Mouse (Mus musculus) skeletal muscle tissue, adult 2 months (tissue): ENCODE results near the gene Slc12a7.
"Not testable (repeated sequence)": the region's sequence is repeated elsewhere in the genome, so short reads cannot be mapped to it uniquely, and the experiment has no call there.

Experiments
- DNase-seq: peaks from one replicate; pipeline ENCODE4 v3.0.0-alpha.2; 2012; ENCODE audit warnings: low read depth, low spot score

Slc12a7 gene

DNA sequence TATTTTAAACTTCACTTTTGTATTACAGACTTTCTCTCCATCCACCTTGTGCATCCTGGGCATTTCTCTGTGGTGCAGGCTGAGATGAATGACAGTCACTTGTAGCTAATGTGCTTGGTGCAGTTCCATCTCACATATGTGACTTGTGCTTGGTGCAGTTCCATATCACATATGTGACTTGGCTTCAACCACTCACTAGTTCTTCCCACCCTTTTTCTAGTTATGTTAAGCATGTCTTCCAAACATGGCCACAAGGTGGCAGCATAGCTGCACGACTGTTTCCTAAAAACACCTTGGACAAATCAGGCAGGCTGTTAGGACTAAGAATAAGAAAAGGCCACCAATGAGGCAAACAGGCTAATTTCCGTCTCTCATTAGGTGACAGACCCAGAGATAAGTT is 14.7 kb upstream of the Slc12a7 start:
- DNase-seq: peak; percentile 65

DNA sequence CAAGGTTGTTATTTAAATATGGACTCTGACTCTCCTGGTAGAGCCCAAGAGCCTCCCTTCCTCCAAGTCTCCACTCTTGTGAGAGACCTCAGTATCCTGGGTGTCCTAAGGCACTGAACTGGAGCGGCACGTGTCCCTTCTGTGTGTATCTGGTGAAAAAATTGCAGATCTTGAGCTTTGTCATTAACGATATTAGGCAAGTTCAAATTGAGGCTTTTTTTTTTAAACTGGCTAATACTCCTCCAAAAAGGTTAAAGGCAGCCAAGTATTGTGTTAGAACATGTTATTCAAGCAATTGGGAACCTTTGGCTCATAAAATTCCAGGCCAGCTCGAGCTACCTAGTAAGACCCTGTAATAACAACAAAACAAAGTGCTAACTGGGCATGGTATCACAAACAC is 12.7 kb upstream of the Slc12a7 start:
- no peak for DNase-seq

DNA sequence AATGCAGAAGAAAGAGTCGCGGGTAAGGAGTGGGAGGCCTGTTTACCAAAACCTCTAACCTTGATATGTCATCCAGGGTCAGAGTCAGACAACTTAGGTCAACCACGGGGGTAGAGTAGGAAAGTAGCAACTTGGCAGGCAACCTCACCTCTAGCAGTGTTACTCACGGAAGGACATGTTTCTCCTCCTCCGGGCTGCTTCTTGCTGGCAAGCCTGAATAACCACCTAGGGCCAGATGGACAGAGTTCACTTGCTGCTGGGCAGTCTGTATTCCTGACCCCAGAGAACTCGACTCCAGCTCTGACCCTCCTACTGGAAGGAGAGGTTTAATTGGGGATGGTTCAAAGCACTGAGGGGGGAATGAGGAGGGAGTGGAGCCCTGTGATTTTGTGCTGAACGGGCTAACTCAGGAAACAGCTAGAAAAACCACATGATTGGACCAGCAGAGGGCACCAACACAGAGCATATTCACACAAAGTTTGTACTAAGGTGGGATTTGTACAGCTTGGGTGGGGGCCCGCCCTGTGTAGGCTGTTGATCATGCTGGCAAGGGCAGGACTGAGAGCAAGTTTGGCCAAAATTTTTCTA is 9.7 kb upstream of the Slc12a7 start:
- no peak for DNase-seq

DNA sequence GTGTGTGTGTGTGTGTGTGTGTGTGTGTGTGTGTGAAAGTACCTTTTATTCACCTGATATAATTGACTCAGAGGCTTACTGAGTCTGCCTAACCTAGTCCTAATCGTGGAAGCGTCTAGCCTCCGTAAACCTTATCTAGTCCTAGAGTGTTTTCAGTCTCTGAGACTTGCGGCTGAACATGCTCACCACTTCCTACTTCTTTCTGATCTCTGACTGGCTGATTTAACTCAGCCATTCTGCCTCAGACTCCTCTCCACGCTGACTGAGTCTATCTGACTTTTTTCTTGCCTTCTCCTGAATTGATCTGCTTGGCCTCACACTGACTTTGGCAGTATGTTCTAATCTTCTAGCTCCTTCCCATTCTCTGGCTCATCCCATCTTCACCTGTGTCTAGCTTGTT is 7.6 kb upstream of the Slc12a7 start:
- no peak for DNase-seq

DNA sequence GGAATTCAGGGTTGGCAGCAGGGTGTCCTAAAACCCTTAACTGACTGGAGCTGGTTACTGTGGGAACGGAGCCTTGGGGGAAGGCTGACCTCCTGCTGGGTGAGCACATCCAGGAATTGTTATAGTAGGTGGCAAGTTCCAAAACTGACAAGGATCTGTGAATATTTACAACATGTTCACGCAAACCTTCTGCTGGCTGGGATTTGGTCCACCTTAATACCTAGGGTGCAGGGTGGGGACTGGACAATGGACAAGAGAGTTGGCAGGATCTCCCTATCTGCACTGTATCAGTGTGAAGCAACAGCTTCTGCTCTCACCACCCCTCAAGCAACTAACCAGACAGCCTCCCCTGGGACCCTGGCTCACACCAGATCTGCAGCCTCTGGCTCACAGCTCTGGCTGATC is 5.3 kb upstream of the Slc12a7 start:
- DNase-seq: peak; percentile 34

DNA sequence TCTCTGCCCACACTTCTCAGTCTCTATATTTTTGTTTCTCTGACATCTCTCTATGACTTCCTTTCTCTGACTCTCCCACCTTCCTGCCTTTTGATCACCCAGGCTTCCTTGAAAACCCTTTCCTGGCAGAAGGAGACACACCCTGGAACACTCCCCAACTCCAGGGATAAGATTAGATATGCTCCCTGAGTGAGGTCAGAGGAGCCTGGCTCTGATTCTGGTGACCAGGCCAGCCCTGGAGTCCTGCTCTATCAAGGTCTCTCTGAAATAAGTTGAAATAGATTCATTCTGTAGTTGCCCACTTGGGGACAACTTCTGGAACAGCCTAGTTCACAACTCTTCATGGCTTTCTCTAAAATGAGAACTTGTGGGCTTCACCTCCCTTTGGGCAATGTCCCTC is 4.3 kb upstream of the Slc12a7 start:
- no peak for DNase-seq

DNA sequence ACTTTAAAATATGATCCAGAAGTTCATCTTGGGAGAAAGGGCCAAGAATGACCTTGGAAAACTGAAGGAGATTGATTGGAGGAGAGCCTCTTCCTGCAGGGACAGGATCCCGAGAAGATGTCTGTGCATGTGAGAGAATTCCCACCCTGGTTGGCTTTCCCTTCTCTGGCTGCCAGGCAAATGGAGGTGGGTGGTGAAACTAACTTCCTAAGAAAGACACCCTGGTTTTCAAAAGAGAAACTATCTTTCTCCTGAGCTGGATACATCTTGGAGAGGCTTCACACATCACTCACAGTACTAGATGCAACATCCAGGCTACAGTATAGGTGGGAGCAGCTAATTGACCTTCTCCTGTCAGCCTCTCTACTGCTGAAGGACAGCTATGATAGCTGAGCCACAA is 2.0 kb upstream of the Slc12a7 start:
- DNase-seq: no peak

DNA sequence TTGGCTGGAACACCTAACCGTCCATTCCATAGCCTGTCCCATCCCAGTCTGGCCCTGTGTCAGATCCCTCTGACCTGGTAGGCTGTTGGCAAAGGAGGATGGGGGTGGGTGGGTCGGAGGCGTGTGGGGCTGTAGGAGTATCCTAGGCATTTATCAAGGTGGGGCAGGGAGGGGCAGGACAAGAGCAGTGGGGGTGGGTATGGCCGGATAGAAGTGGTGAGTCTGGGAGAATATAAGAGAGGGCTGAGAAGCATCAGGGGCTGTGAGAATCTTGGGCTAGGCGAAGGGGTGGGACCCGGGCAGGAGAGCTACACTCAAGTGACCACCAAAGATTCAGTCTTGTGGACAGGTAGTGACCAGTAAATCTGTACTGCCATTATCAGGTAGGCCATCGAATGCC is 659 bp upstream of the Slc12a7 start:
- no peak for DNase-seq

DNA sequence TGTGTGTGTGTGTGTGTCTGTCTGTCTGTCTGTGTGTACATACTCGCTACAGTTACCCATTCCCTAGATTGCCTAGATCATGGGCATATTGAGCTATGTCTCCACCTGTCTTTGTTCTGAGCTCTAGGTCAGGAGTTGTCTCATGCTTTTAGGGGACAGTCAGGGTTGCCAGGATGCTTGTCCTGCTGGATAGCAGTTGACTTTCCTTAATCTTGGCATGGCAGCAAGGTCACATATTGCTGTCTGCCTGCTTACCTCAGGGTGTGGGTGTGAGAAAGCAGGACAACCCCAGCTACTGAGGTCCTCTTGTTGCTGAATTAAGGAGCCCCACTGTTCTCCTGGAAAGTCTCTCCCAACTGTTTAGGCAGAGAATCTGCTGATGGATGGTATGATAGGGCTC is 1.5 kb downstream of the Slc12a7 start:
- DNase-seq: no peak

DNA sequence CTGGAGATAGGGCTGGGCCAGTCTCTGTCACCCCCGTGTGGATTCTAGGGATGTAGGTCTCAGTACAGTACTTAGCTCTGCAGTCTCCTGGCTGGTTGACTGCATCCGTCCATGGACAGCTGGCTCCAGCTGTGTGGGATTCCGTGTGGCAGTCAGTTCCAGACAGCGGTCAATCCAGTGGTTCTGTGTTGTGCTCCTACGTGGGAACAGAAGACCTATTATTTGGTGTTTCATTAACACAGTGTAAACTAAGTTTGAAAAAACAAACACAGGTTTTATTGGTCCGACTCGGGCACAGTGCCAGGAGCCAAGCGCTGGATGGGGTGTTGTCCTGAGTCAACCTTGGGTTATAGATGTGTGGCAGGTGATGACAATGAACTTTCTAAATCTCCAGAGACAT is 2.4 kb downstream of the Slc12a7 start:
- DNase-seq: no peak

DNA sequence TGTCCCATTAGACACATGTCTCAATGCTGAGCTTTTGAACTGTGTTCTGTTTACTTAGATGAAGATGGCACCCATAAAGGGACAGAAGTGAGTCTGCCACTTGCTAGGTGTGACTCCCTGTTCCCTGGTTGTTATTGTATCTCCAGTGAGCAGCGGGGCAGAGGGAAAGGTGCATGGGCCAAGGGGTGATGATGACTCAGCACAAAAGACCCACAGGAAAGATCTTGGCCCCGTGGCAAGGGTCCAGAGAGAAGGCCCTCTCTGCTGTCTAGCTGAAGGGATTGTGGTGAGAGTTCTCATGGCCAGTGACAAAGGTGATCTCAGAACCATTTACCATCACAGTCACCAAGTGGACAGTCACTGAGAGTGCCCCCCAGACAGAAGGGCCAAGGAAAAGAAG is 3.0 kb downstream of the Slc12a7 start:
- DNase-seq: no peak

DNA sequence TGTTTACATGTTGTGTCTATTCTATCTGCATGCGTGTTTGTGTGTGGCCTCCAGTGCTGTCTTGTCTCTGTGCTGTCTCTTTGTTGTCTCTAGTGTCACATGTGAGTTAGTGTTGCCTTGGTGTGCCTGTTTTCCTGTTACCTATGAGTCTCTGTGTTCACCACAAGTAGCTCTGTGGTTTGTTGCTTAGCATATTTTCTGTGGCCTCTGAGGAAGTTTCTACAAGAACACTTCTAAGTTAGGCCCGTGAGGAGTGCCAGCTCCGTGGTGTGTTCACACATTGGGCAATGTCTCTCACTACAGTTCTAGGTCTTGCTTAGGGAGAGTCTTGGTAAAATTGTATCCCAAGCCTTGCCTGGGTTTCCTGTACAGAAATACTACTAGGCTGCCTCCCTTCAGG is 4.0 kb downstream of the Slc12a7 start:
- no peak for DNase-seq

DNA sequence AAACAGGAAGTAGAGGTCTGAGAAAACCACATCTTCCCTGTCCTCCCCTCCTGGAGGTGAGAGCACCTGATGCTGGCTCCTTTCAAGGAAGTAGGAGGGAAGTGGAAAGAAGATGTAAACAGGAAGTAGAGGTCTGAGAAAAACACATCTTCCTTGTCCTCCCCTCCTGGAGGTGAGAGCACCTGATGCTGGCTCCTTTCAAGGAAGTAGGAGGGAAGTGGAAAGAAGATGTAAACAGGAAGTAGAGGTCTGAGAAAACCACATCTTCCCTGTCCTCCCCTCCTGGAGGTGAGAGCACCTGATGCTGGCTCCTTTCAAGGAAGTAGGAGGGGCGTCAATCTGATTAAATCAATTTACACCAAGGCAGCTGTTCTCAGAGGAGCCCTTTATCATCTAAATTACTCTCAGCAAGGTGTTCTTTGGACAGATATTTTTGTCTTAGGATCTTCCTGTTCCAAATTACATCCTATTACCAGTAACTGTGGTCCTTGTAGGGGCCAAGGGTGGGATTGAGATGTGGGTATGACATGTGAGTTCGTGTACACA is 7.6 kb downstream of the Slc12a7 start:
- DNase-seq: not testable (repeated sequence)

DNA sequence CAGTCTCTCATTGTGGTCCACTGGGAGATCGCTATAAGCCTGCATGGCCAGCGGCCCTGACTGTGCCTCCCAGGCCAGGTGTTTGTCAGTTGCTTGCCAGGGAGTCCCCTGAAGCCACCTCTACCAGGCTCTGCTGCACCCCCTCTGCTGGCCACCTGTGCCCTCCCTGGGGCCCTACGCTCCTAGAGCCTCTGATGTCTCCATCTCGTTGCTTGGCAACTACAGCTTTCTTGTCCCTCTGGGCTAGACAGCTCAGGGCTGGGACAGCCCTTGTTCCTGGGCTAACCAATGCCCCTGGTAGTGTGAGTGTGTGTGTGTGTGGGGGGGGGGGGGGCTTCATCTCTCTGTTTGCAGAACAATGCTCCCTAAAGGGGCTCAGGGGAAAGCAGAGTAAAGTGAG is 10.1 kb downstream of the Slc12a7 start:
- no peak for DNase-seq

DNA sequence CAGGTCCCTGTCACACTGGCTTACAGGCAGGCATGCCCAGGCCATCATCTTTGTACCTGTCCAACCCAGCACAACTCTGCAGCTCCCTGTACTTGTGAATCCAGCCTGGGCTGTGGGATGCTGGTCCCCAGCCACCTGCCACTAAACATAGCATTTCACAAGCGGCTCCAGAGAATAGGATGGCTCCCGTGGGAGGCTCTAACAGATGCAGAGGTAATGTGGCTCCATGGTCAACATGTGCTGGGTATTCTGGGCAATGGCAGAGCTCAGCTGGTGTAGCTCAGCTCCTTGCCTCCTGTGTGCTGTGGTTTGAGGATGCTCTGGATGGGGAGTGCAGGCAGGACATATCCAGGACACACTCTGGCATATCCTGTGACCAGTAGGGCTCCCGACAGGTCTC is 10.8 kb downstream of the Slc12a7 start:
- no peak for DNase-seq

DNA sequence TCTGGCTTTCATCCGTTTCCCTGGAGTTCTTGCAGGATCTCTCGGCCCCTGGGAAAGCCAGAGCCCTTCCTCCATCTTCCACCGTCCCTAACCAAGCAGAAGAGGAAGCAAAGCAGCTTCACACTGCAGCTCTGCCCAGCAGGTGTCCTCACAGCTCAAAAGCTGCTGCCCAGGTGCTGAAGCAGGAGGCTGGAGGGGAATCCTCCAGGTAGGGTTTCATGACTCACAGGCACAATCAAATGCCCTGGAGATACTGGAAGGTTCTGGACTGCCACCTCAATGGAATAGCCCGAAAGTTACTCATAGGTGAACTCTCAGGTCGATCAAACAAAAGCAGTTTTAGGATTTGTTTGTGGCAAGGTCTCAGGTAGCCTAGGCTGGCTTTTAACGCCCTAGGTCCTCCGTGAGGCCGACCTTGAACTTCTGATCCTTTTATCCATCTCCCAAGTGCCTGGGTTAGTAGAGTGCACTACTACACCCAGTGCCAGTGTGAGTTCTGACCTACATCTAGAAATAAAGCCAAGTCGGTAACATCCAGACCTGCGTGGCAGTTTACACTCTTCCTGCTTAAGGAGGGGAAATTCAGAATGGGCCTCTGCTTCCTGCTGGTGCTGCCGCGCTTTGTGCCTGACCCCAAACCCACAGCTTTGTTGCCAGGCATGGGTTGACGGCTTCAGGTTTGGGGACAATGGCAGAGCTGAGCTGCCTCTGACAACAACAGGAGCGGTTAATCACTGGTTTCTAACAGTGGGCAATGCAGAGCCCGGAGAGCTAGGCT is 16.0 kb downstream of the Slc12a7 start:
- no peak for DNase-seq

DNA sequence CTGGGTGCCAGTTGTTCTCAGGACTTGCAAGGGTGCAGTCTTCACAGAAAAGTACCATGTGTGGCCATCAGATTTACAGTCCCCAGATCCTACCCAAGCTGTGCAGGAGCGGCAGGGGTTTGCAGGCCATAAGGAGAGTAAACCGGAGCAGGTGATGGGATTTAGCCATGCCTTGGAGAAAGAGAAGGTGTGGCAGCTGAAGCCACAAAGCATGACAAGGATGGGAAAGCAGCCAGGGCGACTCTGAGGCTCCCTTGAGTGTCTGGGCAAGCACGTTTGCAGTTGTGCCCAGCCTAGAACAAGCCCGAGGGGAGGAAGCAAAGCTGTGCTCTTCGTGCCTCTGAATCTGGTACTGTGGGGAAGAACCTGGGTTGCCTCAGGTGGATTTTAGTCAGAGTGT is 17.5 kb downstream of the Slc12a7 start:
- DNase-seq: no peak

DNA sequence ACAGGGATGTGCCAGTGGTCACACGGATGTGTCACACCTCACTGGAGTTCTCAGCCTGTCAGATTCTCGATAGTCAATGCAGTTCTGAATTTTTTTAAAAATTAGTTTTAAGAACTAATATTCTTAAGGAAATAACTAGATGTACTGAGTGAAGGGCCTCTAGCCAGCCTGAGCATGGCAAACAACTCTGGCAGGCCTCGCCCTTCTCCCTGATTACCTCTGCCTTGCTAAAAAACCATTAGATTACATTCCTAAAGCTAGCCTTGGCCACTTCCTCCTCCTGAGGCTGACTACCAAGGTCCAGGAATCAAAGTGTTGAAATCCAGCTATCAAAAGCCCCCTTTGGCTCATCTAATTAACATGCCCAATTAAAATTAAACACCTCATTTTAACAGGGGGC is 18.4 kb downstream of the Slc12a7 start:
- no peak for DNase-seq

DNA sequence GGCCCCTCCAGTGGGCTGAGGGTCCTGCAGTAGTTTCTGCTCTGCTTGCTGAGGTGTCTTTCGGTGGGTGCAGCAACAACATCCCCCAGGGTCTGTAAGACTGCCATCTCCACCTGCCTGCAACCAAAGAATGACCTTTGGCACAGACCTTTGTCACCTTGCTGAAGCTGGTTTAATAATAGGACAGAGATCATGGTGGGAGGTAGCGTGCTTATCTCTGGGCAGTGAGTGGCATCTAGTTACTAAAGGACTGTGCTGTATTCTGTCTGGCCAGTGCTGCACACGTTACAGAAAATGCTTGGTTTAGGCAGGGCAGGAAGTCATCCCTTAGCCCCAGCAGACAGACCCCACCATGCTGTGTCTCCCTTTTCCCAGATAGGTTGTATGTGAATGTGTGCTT is 22.9 kb downstream of the Slc12a7 start:
- DNase-seq: no peak

DNA sequence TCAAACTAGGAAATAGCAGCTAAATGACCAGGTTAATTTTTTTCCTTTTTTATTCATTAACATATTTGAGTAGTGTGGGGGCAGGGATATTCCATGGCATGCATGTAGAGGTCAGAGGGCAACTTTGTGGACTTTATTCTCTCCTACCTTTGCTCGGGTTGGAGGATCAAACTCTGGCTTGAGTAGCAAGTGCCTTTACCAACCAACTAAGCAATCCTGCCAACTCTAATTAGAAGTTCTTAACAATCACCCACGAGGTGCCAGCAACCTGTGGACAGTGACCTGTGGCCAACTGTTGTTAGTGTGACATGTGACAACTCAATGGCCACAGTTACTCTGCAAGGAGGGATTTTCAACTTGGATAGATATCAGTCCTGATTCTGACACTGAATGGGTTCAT is 24.0 kb downstream of the Slc12a7 start:
- DNase-seq: no peak

DNA sequence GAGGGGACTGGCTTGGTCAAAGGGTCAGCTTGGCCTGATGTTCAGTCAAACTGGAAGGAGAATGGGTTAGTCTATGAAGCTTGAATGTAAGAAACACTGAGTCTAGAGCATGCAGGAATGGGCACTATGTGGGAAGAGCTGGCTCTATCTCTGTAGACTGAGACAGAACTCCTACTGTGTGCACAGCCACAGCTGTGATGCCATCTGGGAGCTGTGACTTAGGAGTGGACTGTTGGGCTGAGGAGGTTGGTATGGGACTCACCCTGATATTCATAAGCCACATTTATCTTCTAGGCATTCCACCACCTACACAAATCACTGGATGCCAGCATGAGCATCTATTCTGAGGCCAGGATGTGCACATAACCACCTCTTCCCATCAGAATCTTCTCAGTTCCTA is 24.5 kb downstream of the Slc12a7 start:
- no peak for DNase-seq

DNA sequence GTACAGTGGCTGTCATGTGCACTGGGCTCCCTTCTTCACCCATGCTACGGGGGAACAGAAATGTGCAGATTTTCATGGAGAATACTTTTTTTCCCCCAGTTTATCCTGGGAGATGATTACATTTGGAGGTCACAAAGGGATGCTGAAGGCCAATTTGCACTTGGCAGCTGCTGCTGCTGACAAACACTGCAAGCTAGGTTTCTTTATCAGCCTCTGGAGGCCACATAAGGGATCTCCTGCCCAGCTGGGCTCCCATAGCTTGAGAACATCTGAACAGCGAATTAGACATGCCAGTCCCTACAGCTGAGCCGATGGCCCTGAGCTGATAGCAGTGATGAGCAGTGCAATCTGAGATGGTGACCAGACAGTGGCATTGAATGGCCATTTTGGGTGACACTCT is 26.7 kb downstream of the Slc12a7 start:
- DNase-seq: no peak

DNA sequence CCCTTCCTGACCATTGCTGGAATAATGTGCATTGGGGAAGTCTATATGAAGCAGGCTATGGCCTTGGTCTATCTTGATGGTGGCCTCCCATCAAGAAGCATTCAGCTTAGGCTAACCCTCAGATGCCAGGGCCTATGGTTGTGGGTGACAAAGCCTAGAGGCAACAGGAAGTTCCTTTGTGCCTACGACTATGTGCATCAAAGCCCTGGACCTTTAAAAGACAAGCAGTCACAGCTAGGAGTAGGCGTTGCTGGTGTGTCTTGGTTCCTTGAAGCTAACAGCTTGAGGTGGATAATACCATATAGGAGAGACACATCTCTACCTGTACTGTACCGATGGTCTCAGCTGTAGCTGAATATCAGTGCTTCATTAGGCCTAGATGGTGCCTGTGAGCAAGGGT is 27.2 kb downstream of the Slc12a7 start:
- no peak for DNase-seq
